Mouse (Mus musculus) adrenal gland, postnatal 4 days (tissue): ENCODE measurements around the gene Bbc3. TPM values are rescaled to one million over a fixed set of nuclear protein-coding genes. Genes with fewer than 3 reads are reported as not detected.
"Not testable (repeated sequence)": the region's sequence is repeated elsewhere in the genome, so short reads cannot be mapped to it uniquely, and the experiment has no call there.

Experiments used
- DNase-seq, 2 experiments: peaks; one replicate each; pipeline ENCODE4 v3.0.0; 2021 to 2022; ENCODE audit warnings: low spot score in 2 of 2, mixed read lengths in 2 of 2
- long read RNA-seq, 2 experiments: library from polyadenylated mRNA; stranded (forward); transcript quantifications; one replicate each; pipeline ENCODE4 v2.0.0; 2021
- total RNA-seq, 2 experiments: library from RNA; stranded (reverse); gene quantifications; 2 replicates each; pipeline ENCODE4 v1.2.3; 2021

Bbc3 gene
- 1 to 10 TPM; 9.6 to 9.9 TPM for total RNA-seq
- long read RNA-seq, experiment 1, transcript Bbc3-201 (4 exons, 1,814 nt), result major isoform, 7 of 9 reads
- long read RNA-seq, experiment 1, partial matches to known transcripts, result 0 of 9 reads
- long read RNA-seq, experiment 1, other reads (novel, unspliced or antisense), result 1 of 9 reads
- long read RNA-seq, experiment 2, transcript Bbc3-203 (2 exons, 881 nt), result minor isoform, 5 of 37 reads
- long read RNA-seq, experiment 2, transcript Bbc3-201 (4 exons, 1,814 nt), result major isoform, 13 of 37 reads
- long read RNA-seq, experiment 2, partial matches to known transcripts, result 2 of 37 reads
- long read RNA-seq, experiment 2, other reads (novel, unspliced or antisense), result 17 of 37 reads

DNA sequence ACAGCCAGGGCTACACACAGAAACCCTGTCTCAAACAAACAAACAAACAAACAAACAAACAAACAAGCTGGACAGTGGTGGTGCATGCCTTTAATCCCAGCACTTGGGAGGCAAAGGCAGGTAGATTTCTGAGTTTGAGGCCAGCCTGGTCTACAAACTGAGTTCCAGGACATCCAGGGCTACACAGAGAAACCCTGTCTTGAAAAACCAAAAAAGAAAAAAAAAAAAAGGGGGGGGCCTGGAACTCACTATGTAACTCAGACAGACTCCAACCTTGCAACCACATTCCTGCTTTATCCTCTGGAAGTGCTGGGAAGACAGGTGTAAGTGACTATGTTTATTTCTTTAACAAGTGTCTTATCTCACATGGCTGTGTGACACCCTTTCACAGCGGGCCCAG lies at the start of gene Bbc3:
Bbc3 (plus strand) TSS at position 301 of the 400 bp plus-strand sequence.
- not testable (repeated sequence) for DNase-seq

DNA sequence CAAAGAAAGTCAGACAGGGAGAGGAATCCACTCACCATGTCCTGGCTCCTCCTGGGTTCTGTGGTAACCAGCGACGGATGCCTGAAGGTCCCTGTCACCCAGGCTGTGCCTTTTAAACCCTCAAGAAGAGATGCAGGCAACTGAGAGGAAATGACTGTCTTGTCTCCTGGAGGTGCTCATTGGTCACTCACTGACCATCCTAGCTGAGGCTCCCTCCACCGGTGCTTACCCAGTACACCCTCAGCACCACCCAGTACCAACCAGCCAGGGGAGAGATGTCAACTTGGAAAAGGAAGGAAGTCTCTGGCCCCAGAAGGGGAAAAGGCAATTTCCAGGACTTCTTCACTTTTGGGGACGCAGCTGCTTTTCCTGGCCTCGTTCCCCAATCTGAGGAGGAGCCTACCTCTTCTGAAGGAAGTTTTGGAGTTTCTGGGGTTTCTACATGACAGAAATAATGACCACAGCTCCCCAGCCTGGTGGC lies 49.0 kb upstream of the Bbc3 start, which contains the start of gene C5ar1:
C5ar1 (minus strand) TSS at position 431 of the 481 bp plus-strand sequence.
- no peak for DNase-seq

- no peak for DNase-seq
These were observed 47.1 kb upstream of the Bbc3 start for GRCm38 (mm10) chr7:16261097-16261496.

DNA sequence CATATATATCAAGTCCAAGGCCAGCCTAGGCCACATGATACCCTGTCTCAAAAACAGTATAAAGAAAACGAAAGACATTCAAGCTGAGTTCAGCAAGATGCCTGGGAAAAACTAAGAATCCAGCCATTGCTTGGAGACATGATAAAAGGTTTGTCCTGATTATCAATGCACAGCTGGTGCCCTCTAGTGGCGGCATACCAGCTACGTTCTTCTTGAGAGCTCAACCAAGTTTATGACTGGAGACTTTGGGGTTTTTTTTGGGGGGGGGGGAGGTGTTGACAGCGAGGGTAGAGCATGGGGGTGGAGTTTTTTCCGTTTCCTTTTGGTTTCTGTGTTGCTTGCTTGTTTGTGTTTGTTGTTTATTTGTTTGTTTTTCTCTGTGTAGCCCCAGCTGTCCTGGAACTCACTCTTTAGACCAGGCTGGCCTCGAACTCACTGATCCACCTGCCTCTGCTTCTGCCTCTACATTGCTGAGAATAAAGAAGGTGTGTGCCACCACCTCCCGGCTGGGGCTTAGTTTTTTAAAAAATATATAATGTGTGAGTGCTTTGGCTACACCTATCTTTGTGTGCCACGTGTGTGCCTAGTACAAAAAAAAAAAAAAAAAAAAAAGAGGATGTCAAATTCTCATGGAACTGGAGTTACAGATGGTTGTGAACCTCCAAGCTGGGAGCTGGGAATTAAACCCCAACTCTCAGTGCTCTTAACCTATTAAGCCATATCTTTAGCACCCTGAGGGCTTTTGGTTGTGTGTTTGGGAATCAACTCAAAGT lies 45.0 kb upstream of the Bbc3 start:
- DNase-seq, result peak in 1 of 2 experiments; percentile 54

DNA sequence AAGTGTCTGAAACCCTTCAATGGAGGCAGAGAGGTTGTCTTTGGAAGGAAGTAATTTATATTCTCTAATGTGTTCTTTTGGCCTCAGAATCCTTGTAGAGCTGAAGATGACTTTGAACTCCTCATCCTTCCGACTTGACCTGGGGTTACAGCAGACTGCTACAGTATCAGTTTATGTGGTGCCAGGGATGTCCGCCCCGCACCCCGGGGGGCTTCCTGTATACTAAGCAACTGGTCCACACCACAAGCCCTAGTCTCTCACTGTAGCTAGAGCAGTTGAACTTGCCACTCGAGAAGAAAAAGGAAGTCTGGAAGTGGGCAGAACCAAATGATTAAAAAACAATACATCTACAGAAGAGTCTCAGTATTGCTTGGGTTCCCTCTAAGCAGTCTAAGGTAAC lies 44.4 kb upstream of the Bbc3 start:
- DNase-seq, result no peak

DNA sequence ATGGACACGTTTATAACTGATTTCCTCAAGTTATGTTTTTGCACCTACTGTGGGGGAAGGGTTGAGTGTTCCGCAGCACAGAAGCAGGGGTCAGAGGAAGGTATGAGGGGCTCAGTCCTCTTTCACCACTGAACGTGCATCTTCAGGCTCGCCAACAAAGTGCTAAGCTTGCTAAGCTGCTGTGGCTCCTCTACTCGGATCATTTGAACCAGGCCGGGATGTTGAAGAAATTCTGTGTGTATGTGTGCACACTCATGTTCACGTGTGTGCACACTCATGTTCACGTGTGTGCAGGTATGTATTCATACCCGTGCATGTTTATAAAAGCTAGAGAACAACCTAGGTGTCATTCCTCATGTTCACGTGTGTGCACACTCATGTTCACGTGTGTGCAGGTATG lies 42.3 kb upstream of the Bbc3 start:
- DNase-seq, result no peak

DNA sequence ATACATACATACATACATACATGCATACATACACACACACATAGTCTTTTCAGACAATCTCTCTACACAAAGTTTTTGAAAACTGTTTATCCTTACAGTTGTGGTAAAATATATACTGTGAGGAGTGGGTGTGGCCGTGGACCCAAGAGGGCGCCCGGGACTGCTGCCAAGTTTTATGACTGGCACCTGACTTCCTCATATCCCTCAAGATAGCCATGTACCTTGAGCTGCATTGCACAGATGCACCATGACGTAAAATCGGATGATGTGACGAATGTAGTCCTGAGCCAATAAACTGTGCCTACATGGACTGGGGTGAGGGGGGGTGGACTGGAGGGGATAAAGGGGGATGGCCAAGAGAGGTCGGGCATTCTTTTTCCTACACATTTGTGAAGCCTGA lies 41.6 kb upstream of the Bbc3 start:
- DNase-seq, result not testable (repeated sequence)

- no peak for DNase-seq
These were observed 37.1 kb upstream of the Bbc3 start for GRCm38 (mm10) chr7:16271139-16271538.

DNA sequence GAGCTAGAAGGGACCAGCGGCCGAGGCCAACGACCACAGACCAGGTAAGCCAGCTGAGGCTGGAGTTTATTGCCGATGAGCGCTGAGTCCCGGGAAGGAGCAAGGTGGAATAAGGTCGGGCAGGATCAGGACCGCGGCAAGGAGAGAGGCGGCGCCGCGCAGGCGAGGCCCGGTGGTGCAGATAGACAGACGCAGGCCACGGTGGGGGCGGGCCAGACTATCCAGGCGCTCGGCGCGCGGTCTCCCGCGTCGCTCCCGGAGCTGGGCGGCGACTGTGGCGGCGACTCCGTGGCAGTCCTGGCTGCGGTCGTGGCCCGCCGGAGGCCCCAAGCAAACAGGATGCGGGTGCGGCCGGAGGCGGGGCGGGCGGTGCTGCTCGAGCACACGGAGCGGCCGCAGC lies 35.5 kb upstream of the Bbc3 start:
- peak in 1 of 2 experiments; percentile 58 for DNase-seq

- peak; percentile 54 to 78 for DNase-seq
These were observed 35.0 kb upstream of the Bbc3 start, which contains the start of gene Inafm1 for GRCm38 (mm10) chr7:16273081-16273765. TSS of gene Inafm1 (minus strand) at chr7:16273617.

DNA sequence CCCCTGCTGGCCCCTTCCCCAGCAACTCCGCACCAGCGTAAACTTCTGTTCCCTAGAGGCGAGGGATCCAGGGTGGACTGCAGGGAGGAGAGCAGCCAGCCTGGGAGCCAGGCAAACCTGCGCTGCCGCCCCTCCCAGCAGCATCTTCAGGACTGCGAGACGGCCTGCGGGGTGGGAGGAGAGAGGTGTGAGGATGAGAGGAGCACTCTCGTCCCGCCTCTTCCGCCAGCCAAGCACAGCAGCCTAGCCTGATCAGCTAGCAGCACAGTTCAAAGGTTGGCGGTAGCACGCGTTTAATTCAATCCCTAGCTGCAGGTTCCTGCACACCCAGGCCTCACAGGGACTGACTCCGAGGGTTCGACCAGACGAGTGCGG lies 34.4 kb upstream of the Bbc3 start:
- DNase-seq, result peak; percentile 44 to 60

- no peak for DNase-seq
These were observed 33.0 kb upstream of the Bbc3 start for GRCm38 (mm10) chr7:16274922-16275890.

GRCm38 (mm10) chr7:16280721-16281120 lies 27.5 kb upstream of the Bbc3 start:
- no peak for DNase-seq

DNA sequence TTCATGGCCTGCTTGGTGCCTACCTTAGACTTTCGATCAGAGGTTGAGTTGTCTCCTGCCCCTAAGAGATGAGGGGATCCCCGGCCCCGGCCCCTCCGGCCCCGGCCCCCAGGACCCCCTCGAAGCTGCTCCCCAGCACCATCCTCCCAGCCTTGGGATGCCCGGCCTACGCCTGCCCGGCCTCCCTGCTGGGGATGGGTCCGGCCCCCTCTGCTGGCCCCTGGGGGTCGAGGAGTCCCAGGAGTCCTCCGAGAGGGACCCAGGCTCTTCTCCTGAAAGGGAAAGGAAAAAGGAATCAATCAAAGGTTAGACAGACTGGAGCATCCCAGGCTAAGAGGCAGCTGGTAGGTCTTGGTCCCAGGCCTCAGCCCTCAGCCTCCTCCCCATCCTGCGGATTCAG lies 25.9 kb upstream of the Bbc3 start:
- DNase-seq, result no peak

- no peak for DNase-seq
These were observed 24.2 kb upstream of the Bbc3 start for GRCm38 (mm10) chr7:16284001-16284400.

DNA sequence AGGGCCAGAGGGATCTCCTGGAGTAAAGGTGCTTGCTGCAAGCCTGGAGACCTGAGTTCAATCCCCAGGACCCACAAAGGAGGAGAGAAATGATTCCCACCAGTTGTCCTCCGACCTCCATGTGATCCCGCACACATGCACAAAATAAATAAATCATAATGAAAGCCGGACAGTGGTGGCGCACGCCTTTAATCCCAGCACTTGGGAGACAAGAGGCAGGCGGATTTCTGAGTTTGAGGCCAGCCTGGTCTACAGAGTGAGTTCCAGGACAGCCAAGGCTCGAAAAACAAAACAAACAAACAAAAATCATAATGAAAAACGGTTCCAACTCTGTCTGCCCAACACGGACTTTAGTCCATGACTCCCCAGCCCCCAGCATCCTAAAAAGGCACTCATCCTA lies 23.3 kb upstream of the Bbc3 start:
- DNase-seq, result no peak

DNA sequence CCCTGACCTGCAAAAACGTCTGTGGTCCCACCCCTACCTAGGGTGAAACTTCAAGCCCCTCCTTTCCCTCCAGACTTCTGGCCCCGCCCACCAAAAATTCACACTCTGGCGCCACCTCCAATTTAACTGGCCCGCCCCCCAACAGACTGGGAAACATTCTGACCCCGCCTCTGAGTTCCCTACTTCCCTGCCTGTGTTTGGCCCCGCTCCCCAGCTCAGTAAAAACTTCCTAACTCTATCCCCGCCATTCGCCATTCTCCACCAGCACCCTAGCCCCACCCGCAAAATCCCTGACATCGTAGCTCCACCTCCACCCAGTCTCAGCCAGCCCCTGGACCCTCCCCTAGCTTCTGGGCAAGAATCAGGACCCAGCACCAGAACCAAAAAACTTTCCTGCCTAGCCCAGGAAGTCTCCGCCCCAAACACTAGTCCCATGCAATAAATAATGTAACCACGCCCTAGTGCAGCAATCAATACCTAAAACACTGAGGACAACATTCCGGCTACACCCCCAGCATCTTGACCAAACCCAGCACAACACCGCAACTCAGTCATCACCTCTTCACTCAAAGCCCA lies 22.7 kb upstream of the Bbc3 start:
- DNase-seq, result peak; percentile 25 to 68

DNA sequence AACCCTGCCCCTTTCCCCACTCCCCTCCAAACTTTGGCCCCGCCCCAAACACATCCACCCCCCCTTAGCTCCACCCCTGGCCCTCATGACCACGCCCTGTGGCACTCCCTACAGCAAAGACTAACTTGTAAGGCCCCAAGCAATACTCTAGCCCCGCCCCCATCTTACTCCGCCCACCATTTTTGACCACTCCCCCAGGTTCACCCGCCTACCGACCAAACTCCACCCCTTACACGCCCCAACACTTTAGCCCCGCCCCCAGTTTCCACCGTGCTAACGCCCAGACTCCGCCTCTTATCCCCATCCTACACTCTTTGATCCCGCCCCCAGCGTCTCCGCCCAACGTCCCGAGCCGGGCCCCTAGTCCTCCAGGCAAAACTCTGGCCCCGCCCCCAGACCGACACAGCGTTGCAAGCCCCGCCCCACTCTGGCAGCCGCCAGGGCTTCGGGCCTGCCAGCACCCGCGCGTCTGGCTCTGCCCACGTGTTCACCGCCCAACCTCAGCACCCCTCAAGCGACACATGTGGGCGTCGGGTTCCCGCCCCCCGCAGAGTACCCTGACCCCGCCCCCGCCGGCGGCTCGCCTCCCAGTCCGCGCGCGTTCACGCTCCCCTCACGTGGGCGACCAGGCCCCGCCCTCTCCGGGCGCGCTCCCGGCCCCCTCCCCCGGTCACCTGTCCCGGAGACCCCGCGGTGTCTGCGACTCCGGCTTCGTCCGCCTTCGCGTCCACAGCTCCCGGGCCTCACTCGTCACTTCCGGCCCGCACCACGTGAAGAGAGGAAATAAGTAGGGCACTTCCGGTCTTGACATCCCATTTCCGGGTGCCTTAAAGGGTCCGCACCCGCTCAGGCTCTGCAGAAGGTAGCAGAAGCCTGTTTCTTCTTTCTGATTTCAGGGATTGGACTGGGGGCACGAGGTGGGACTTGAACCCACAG lies 21.9 kb upstream of the Bbc3 start, which contains the start of gene Ccdc9:
Ccdc9 (minus strand) TSS at position 770 of the 936 bp plus-strand sequence.
- peak; percentile 99 to 100 for DNase-seq

DNA sequence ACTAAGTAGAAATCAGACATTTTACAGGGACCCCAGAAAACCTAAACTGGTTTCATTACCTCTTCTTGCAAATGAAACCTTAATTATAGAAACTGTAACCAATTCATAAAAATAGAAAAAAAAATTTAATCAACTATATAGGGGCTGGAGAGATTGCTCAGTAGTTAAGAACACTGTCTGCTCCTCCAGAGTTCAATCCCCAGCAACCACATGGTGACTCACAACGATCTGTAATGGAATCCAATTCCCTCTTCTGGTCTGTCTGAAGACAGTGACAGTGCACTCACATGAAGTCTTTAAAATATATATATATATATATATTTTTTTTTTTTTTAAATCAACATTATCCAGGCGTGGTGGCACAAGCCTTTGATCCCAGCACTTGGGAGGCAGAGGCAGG lies 21.2 kb upstream of the Bbc3 start:
- DNase-seq, result no peak
